Mouse (Mus musculus): ENCODE measurements around the gene Fam126a. TPM values are rescaled to one million over a fixed set of nuclear protein-coding genes. Genes with fewer than 3 reads are reported as not detected.

Fam126a gene
- total RNA-seq, 2 experiments from 2014 or later = 31.7 to 58.7 TPM

DNA sequence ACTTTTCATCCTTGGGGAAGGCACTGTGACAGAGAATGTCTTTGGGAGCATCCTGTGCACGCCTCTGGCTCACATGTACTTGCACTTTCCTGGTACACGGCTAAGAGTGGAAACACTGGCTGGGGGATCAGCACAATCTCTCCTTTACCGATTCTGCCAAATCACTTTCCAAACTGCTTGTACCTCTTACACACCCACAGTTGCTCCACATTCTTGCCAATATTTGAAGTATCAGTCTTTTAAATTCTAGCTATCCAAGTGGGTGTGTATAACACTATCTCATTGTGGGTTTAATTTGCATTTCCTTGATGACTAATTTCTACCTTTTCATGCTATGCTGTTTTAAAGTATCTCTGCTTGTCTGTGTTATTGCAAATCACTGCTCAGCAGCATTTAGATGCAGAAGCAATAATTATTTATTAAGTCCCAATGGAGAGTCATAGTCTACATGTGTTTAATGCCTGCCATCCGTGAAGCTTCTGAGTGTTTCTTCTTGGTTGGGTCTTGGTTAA is 10.9 kb upstream of the Fam126a start:
- no peak for DNase-seq
- intact Hi-C loops (cut with DNase I) = no loop called here

DNA sequence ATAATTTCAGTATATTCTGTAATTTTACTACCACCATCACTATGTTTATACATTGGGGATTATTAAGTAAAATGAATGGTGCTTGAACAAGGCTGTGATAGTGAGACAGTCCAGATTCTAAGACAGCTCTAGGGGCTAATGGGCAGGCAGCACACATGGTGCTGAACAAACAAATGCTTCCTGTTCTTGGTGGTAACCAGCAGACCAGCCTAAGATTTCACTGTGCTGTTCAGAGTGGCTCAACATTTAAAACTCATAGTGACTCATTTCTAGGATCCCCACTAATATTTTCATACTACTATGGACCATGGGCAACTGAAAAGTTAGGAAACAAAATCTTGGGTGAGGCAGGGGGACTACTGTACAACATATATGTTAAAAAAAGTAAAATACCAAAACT is 10.1 kb upstream of the Fam126a start:
- intact Hi-C loops (cut with DNase I) = no loop called here

DNA sequence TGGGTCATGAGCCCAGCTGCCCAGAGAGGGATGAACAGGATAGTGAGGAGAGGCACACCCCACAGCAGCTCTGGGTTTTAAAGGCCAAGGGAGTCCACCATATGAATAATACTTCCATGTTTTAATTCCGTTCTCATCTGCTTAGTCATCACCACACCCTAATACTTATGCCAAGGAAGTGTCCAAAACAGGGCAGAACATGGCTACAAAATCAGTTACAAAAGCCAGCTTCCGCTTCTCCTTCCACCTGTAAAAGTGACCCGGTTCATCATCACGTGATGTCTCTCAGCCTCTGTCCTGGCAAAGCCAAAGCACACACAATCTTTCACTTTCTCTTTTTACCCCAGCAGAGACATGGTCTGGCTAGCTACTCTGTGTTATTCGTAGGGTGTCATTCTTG is 8.9 kb upstream of the Fam126a start:
- peak; percentile 21 to 44 for DNase-seq
- intact Hi-C loops (cut with DNase I) = no loop called here

More for the DNA sequence above, 10.1 kb upstream of the Fam126a start:
- DNase-seq = no peak

- no peak for DNase-seq
- intact Hi-C loops (cut with DNase I) = no loop called here
These were observed 8.3 kb upstream of the Fam126a start for GRCm38 (mm10) chr5:24038819-24039218.

DNA sequence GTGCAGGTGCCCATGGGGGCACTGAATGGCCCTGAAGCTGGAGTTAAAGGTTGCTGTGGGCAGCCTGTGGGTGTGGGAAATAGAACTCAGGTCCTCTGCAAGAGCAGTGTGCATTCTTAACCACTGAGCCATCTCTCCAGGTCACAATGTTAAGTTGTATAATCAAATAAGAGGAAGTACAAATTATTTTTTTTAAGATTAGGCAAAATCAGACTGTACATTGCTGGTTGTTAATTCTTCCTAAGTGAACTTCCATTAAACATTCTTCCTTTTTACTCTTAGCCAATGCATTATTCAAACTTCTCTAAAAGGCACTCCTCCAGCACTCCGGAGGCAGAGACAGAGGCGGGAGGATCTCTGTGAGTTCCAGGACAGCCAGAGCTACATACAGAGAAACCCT is 7.7 kb upstream of the Fam126a start:
- intact Hi-C loops (cut with DNase I) = no loop called here

DNA sequence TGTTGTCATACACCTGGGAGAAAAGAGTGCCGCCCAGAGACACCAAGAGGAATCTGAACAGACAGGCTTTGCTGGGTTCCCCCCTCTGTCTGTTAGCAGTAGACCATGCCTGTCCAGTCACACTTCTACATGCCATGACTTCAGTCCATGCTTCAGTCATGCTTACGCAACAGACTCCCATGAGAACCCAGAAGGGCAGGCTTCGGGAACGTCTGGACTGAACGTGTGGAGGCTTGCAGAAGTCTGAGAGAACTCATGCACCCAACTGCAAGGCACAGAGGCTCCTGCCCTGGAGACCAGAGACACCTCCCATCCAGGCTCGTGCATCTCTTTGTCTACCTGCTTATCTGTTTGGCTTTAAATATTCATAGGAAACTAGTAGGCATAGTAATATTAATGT is 6.2 kb upstream of the Fam126a start:
- DNase-seq = no peak
- intact Hi-C loops (cut with DNase I) = no loop called here

More for the DNA sequence above, 7.7 kb upstream of the Fam126a start:
- DNase-seq = no peak

GRCm38 (mm10) chr5:24034970-24035369 is 4.5 kb upstream of the Fam126a start:
- intact Hi-C loops (cut with DNase I) = no loop called here
- no peak for DNase-seq

GRCm38 (mm10) chr5:24034091-24034490 is 3.6 kb upstream of the Fam126a start:
- intact Hi-C loops (cut with DNase I) = no loop called here
- no peak for DNase-seq

DNA sequence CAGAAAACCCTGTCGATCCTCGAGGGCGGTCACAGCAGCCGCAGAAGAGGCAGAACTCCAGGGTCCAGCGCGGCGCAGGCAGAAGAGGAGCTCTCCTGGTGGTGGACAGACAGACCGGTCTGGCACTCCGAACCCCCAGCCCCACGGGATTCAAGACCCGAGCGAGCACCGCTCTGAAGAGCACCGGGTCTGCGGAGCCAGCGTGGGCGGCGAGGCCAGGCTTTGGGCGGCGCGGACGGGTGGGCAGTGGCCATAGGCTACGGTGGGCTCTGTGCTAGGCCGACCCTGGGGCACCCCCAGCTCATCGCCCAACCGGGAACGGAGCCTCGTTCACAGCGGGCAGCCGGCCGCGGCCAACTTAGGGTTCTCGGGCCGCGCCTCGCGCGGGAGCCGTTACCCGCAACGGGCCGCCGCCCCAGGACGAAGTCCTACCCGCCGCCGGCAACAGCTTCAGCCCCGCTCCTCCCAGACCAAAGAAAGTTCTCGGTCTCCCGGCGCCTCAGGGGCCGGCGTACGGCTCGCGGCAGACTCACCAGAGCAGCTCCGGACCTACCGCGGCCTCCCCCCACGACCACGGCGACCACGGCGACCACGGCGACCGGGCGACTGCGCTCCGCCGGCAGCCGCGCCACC is 428 bp downstream of the Fam126a start:
- intact Hi-C loops (cut with DNase I) = loop anchor here (1.0 to 2.0 kb wide), 3 partner anchors 37 to 179 kb away; no protein-coding TSS in a partner anchor
- DNase-seq = peak in 1 of 2 experiments; percentile 46

GRCm38 (mm10) chr5:24029331-24029771 is 1.1 kb downstream of the Fam126a start:
- intact Hi-C loops (cut with DNase I) = loop anchor here (1.0 to 2.0 kb wide), 3 partner anchors 37 to 178 kb away; no protein-coding TSS in a partner anchor
- peak; percentile 33 to 56 for DNase-seq

GRCm38 (mm10) chr5:24024957-24025356 is 5.5 kb downstream of the Fam126a start:
- intact Hi-C loops (cut with DNase I) = no loop called here
- DNase-seq = no peak

DNA sequence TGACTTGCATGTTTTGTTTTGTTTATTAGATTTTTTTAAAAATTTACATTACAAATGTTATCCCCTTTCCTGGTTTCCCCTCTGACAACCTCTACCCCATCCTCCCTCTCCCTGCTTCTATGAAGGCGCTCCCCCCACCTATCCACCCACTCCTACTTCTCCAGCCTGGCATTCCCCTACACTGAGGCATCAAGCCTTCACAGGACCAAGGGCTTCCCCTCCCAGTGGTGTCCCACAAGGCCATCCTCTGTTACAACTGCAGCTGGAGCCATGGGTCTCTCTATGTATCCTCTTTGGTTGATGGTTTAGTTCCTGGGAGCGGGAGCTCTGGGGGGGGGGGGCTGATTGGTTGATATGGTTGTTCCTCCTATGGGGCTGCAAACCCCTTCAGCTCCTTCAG is 7.3 kb downstream of the Fam126a start:
- no peak for DNase-seq
- intact Hi-C loops (cut with DNase I) = no loop called here

DNA sequence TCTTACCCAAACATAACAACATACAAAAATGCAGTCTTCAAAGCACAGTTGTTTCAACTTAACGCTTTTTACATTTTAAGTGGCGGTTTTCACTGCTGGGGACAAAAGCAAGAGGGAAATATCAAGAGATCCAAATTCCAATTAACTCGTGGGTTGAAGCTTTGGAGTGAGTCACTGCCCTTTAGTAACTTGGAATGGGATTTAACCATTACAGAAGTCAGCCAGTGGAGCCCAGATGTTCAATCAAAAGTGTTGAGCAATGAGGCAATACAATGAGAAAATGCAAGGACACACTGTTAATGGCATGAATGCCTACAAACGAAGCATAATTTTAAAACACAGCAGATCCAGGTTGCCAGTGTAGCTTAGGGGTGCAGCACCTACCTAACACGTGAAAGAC is 8.8 kb downstream of the Fam126a start:
- intact Hi-C loops (cut with DNase I) = no loop called here

GRCm38 (mm10) chr5:24020380-24020779 is 10.1 kb downstream of the Fam126a start:
- DNase-seq = no peak
- intact Hi-C loops (cut with DNase I) = no loop called here

More for the DNA sequence above, 8.8 kb downstream of the Fam126a start:
- DNase-seq = no peak

- intact Hi-C loops (cut with DNase I) = no loop called here
- no peak for DNase-seq
These were observed 10.9 kb downstream of the Fam126a start for GRCm38 (mm10) chr5:24019341-24020185.

GRCm38 (mm10) chr5:24018621-24019261 is 11.7 kb downstream of the Fam126a start:
- no peak for DNase-seq
- intact Hi-C loops (cut with DNase I) = no loop called here

- DNase-seq = no peak
- intact Hi-C loops (cut with DNase I) = no loop called here
These were observed 13.6 kb downstream of the Fam126a start for GRCm38 (mm10) chr5:24016912-24017311.

DNA sequence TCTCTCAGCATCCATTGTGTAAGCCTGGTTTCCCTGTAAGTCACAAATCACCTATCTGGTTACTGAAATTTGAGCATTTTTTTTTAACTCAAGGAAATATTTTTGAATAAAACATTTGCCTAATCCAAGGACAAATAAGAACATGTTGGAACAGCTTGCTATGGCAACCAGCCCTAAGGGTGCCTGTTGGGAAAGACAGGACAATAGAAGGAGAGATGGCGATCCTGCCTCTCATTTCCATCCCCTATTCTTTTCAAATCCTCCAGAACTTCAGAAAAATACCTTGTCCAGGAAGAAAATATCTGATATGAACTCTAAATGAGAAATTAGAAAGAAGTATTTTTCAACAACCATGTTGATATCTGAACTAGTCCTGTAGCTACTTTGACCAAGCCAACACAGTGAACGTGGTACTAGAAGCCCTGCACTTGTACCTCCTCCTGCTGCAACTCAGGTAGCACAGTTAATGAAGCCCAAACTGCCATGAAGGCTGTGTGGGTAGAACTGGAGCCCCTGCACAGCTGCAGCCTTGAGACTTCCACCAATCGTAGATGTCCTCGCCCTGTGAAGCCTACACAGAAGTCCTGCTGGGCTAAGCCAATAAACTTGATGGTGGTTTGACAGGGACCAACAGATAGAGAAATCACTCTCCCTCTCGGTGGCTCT is 17.0 kb downstream of the Fam126a start:
- no peak for DNase-seq
- intact Hi-C loops (cut with DNase I) = no loop called here

DNA sequence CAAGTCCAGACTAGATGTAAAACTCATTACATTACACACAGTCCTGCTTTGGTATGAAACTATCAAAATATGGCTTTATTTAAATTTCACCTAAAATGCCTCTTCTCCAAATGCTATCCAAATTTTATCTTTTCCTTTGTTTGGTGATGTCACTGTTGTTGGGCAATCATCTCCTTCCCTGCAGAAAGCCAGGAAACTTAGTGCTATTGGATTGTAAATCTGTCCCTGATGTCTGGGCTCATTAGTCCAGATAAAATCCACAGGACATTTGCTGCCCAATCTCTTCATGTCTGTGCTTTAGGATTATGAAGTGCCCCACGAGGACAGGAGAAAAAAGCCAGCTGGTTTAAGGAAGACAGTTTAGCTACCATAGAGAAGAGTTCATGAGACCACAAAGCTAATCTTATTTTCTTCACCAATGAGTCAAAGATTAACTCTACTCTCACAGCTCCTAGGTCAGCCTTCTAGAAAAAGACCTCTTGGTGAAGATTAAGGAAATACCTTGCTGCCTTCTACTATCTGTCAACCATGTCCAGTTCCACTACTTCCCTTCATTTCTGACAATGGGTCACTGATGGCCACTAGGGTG is 31.3 kb downstream of the Fam126a start:
- intact Hi-C loops (cut with DNase I) = no loop called here
- no peak for DNase-seq

- no peak for DNase-seq
- intact Hi-C loops (cut with DNase I) = no loop called here
These were observed 34.5 kb downstream of the Fam126a start for GRCm38 (mm10) chr5:23995951-23996350.

Data from heart, postnatal 36 days (tissue).